Mouse (Mus musculus): ENCODE data around the gene Nacc1. TPM values are rescaled to one million over a fixed set of nuclear protein-coding genes. Genes with fewer than 3 reads are reported as not detected.

Gene Nacc1
- polyA plus RNA-seq, 1 experiment from 2014 or later, result 16.9 TPM

GRCm38 (mm10) chr8:84653092-84653631 is 34.5 kb downstream of the Nacc1 start:
- Histone ChIP-seq H3K4me3 (replicated peaks) (peak overlapping the region; percentile 3; the same call in 1 of the 2 replicates), H3K27ac (peak overlapping the region; percentile 83)
- WGBS, result 30% methylated on average over 9 of the region's 9 CpGs

DNA sequence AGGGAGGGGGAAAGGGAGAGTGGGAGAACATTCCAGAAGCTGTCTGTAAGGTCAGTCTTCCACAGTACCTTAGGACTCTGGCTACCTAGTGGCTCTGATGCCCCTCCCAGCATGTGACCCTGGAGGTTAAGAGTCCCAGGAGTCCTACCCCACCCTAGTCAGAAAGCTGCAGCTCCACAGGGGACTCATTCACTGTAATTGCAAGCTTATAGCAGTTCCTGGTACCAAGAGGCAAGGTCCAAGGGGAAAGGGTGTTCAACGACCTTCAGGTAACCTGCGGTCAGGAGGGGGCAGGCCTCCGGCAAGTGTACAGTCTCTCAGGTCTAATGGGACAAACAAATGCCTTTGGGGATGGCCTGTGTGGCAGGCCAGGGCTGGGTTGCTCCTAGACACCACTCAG is 37.4 kb downstream of the Nacc1 start:
- no peaks in the 10 kb centered on the region for H3K27me3 ChIP-seq
- no peaks in the 10 kb centered on the region for H3K36me3 ChIP-seq
- peak overlapping the region; percentile 89 for H3K27ac ChIP-seq
- H3K9me3 ChIP-seq, result no peaks in the 10 kb centered on the region
- no peak overlapping the region for H3K4me2 ChIP-seq
- no peak; the same call in 1 of the 2 replicates for ATAC-seq (ENCODE audit: insufficient number of reproducible peaks, insufficient read depth, low FRiP score, low TSS enrichment, low read depth)
- H3K4me1 ChIP-seq (replicated peaks), result peaks cover 34% of the 10 kb centered on the region
- no peak overlapping the region for H3K4me3 ChIP-seq (replicated peaks)
- no peak overlapping the region for H3K9ac ChIP-seq (replicated peaks)
- 38% methylated on average over 3 of the region's 3 CpGs for WGBS

More at GRCm38 (mm10) chr8:84653092-84653631, 34.5 kb downstream of the Nacc1 start:
- no peaks in the 10 kb centered on the region for H3K9me3 ChIP-seq
- peaks cover 56% of the 10 kb centered on the region for H3K4me1 ChIP-seq (replicated peaks)
- peak overlapping the region; percentile 29 for H3K4me2 ChIP-seq
- H3K36me3 ChIP-seq, result no peaks in the 10 kb centered on the region
- no peak overlapping the region for H3K9ac ChIP-seq (replicated peaks)
- ATAC-seq (ENCODE audit: insufficient number of reproducible peaks, insufficient read depth, low FRiP score, low TSS enrichment, low read depth), result no peak
- H3K27me3 ChIP-seq, result no peaks in the 10 kb centered on the region

- H3K4me2 ChIP-seq, result peak overlapping the region; percentile 51
- H3K9ac ChIP-seq (replicated peaks), result 0 out of 2 replicates have a peak overlapping the region, but pooled peaks have one; percentile 27
Measured at GRCm38 (mm10) chr8:84647461-84647901, 40.2 kb downstream of the Nacc1 start.

DNA sequence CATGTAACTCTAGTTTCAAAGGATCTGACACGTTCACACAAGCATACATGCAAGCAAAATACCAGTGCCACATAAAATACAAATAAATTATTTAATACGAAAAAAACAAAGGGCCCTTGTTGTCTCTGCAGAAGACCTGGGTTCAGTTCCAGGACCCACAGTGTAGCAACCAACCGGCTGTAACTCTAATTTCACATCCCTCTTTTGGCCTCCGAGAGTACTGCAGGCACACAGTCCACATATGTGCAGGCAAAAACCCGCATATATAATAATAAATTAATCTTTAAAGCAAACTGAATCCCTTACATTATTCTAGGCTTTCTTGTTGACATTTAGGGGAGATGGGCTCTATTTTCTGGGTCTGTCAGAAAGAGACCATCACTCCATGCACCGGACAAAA is 40.9 kb downstream of the Nacc1 start:
- Histone ChIP-seq H3K4me1 (replicated peaks) (peaks cover 22% of the 10 kb centered on the region), H3K27me3 (no peaks in the 10 kb centered on the region), H3K9ac (replicated peaks) (no peak overlapping the region), H3K36me3 (no peaks in the 10 kb centered on the region), H3K27ac (peak overlapping the region; percentile 81), H3K4me3 (replicated peaks) (no peak overlapping the region), H3K9me3 (no peaks in the 10 kb centered on the region), H3K4me2 (peak overlapping the region; percentile 51; the same call in 1 of the 2 replicates)
- no peak for ATAC-seq (ENCODE audit: insufficient number of reproducible peaks, insufficient read depth, low FRiP score, low TSS enrichment, low read depth)
- WGBS, result 58% methylated on average over 6 of the region's 6 CpGs

More at GRCm38 (mm10) chr8:84647461-84647901, 40.2 kb downstream of the Nacc1 start:
- H3K9me3 ChIP-seq, result no peaks in the 10 kb centered on the region
- 2% methylated on average over 14 of the region's 14 CpGs for WGBS
- H3K36me3 ChIP-seq, result no peaks in the 10 kb centered on the region
- H3K4me3 ChIP-seq (replicated peaks), result peak overlapping the region; percentile 29
- H3K4me1 ChIP-seq (replicated peaks), result peaks cover 22% of the 10 kb centered on the region
- no peak for ATAC-seq (ENCODE audit: insufficient number of reproducible peaks, insufficient read depth, low FRiP score, low TSS enrichment, low read depth)
- peak overlapping the region; percentile 81 for H3K27ac ChIP-seq
- no peaks in the 10 kb centered on the region for H3K27me3 ChIP-seq

GRCm38 (mm10) chr8:84643019-84643418 is 44.6 kb downstream of the Nacc1 start:
- Histone ChIP-seq H3K9ac (replicated peaks) (no peak overlapping the region), H3K27ac (no peak overlapping the region), H3K4me1 (replicated peaks) (peaks cover 20% of the 10 kb centered on the region), H3K27me3 (no peaks in the 10 kb centered on the region), H3K4me2 (no peak overlapping the region), H3K9me3 (no peaks in the 10 kb centered on the region), H3K36me3 (no peaks in the 10 kb centered on the region), H3K4me3 (replicated peaks) (no peak overlapping the region)
- ATAC-seq (ENCODE audit: insufficient number of reproducible peaks, insufficient read depth, low FRiP score, low TSS enrichment, low read depth), result no peak
- 66% methylated on average over 5 of the region's 5 CpGs for WGBS

GRCm38 (mm10) chr8:84641578-84642361 is 45.9 kb downstream of the Nacc1 start:
- H3K9me3 ChIP-seq, result no peaks in the 10 kb centered on the region

GRCm38 (mm10) chr8:84640617-84641294 is 46.9 kb downstream of the Nacc1 start:
- Histone ChIP-seq H3K9me3 (no peaks in the 10 kb centered on the region), H3K4me3 (replicated peaks) (no peak overlapping the region), H3K9ac (replicated peaks) (no peak overlapping the region), H3K27ac (no peak overlapping the region), H3K27me3 (no peaks in the 10 kb centered on the region), H3K36me3 (no peaks in the 10 kb centered on the region), H3K4me1 (replicated peaks) (peaks cover 35% of the 10 kb centered on the region), H3K4me2 (peak overlapping the region; percentile 40)
- ATAC-seq (ENCODE audit: insufficient number of reproducible peaks, insufficient read depth, low FRiP score, low TSS enrichment, low read depth), result no peak
- 70% methylated on average over 7 of the region's 7 CpGs for whole genome bisulfite sequencing

More at GRCm38 (mm10) chr8:84641578-84642361, 45.9 kb downstream of the Nacc1 start:
- 0 out of 2 replicates have a peak overlapping the region, but pooled peaks have one; percentile 25 for H3K27ac ChIP-seq
- no peak overlapping the region for H3K9ac ChIP-seq (replicated peaks)
- 92% methylated on average over 1 of the region's 1 CpGs for WGBS
- no peak overlapping the region for H3K4me3 ChIP-seq (replicated peaks)
- no peaks in the 10 kb centered on the region for H3K27me3 ChIP-seq
- no peak overlapping the region for H3K4me2 ChIP-seq
- ATAC-seq (ENCODE audit: insufficient number of reproducible peaks, insufficient read depth, low FRiP score, low TSS enrichment, low read depth), result no peak
- H3K36me3 ChIP-seq, result no peaks in the 10 kb centered on the region
- H3K4me1 ChIP-seq (replicated peaks), result peaks cover 25% of the 10 kb centered on the region

DNA sequence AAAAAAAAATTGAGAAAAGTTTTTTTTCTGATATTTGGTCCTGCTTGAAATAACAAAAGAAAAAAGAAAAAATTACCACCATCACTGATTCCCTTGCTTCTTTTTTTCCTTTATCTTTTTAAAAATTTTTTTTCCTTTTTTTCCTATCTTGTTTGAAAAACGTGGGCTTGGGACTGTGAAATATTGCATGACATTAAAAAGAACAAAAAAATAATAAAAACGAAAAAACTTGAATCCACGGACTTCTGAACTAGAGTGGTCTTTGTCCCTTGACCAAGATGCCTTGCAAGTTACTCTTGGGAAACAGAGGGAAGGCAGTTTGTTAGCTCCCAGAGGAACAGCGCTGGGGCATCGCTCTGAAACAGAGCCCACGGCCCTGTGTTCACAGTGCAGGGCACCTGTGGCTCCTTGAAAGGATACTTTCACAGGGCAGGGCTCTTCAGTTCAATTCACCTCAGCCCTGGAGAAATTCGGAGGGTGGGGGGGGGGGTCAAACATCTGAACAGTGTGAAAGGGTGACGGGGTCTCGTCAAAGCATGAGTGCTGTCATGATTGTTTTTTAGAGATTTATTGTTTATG is 47.6 kb downstream of the Nacc1 start:
- Histone ChIP-seq H3K9ac (replicated peaks) (peak overlapping the region; percentile 83; the same call in 1 of the 2 replicates), H3K36me3 (no peaks in the 10 kb centered on the region), H3K27me3 (no peaks in the 10 kb centered on the region), H3K27ac (peak overlapping the region; percentile 99; the same call in 1 of the 2 replicates), H3K4me2 (peak overlapping the region; percentile 72), H3K9me3 (no peaks in the 10 kb centered on the region), H3K4me1 (replicated peaks) (peaks cover 42% of the 10 kb centered on the region), H3K4me3 (replicated peaks) (peak overlapping the region; percentile 57)
- ATAC-seq (ENCODE audit: insufficient number of reproducible peaks, insufficient read depth, low FRiP score, low TSS enrichment, low read depth), result no peak
- WGBS, result 26% methylated on average over 9 of the region's 9 CpGs

- WGBS, result under 1% methylated on average over 102 of the region's 106 CpGs
- H3K27me3 ChIP-seq, result no peaks in the 10 kb centered on the region
- peak; percentile 92 for ATAC-seq (ENCODE audit: insufficient number of reproducible peaks, insufficient read depth, low FRiP score, low TSS enrichment, low read depth)
- peak overlapping the region; percentile 99 for H3K27ac ChIP-seq
- H3K4me2 ChIP-seq, result peak overlapping the region; percentile 72
- H3K4me3 ChIP-seq (replicated peaks), result peak overlapping the region; percentile 57
- H3K36me3 ChIP-seq, result no peaks in the 10 kb centered on the region
- peak overlapping the region; percentile 83 for H3K9ac ChIP-seq (replicated peaks)
- H3K9me3 ChIP-seq, result no peaks in the 10 kb centered on the region
- H3K4me1 ChIP-seq (replicated peaks), result peaks cover 49% of the 10 kb centered on the region
Measured at GRCm38 (mm10) chr8:84639162-84640009, 48.3 kb downstream of the Nacc1 start.

GRCm38 (mm10) chr8:84638555-84639161 is 49.0 kb downstream of the Nacc1 start:
- 0% methylated on average over 49 of the region's 52 CpGs for WGBS
- ATAC-seq (ENCODE audit: insufficient number of reproducible peaks, insufficient read depth, low FRiP score, low TSS enrichment, low read depth), result peak; percentile 17
- Histone ChIP-seq H3K27me3 (no peaks in the 10 kb centered on the region), H3K27ac (peak overlapping the region; percentile 99), H3K9ac (replicated peaks) (peak overlapping the region; percentile 83), H3K4me2 (peak overlapping the region; percentile 72), H3K36me3 (no peaks in the 10 kb centered on the region), H3K9me3 (no peaks in the 10 kb centered on the region), H3K4me3 (replicated peaks) (peak overlapping the region; percentile 57), H3K4me1 (replicated peaks) (peaks cover 56% of the 10 kb centered on the region)

All from limb, embryonic 12.5 days (tissue).